Mouse (Mus musculus) MEL (cell line): ENCODE measurements around the gene Ercc6l. TPM values are rescaled to one million over a fixed set of nuclear protein-coding genes. Genes with fewer than 3 reads are reported as not detected.
A peak's percentile ranks its signal among the peaks of the same experiment; 100 is the strongest.

Experiments used
- DNase-seq: peaks from one replicate; pipeline ENCODE4 v3.0.0; 2011; ENCODE audit warnings: low read depth, low spot score
- H3K27ac ChIP-seq: 2 replicates; pipeline ENCODE4 v1.5.1; 2012; ENCODE audit warnings: low read depth, mild to moderate bottlenecking, control low read depth, low read length, moderate library complexity; ENCODE audit not compliant: control insufficient read depth
- H3K27me3 ChIP-seq, 2 experiments: fragments of 150-350 bp in 1 of 2; sonication (generic) in 1 of 2; 2 replicates each; pipeline ENCODE4 v1.6.1; 2012; ENCODE audit warnings: low read length in 2 of 2, mild to moderate bottlenecking in 2 of 2, improper control_type of control experiment in 1 of 2, moderate library complexity in 1 of 2; ENCODE audit not compliant: insufficient read depth in 2 of 2, control insufficient read depth in 1 of 2
- H3K36me3 ChIP-seq, 2 experiments: 2 replicates each; pipeline ENCODE4 v1.6.1; 2012 to 2014; ENCODE audit warnings: low read length in 2 of 2, improper control_type of control experiment in 1 of 2, inconsistent platforms in 1 of 2, mild to moderate bottlenecking in 1 of 2; ENCODE audit not compliant: insufficient read depth in 2 of 2, control insufficient read depth in 1 of 2
- H3K4me1 ChIP-seq, 2 experiments: fragments of 150-350 bp in 1 of 2; sonication (generic) in 1 of 2; 2 replicates each; pipeline ENCODE4 v1.6.1; 2012; ENCODE audit warnings: low read length in 2 of 2, improper control_type of control experiment in 1 of 2, mild to moderate bottlenecking in 1 of 2; ENCODE audit not compliant: insufficient read depth in 2 of 2, control insufficient read depth in 1 of 2
- H3K4me3 ChIP-seq, 2 experiments: fragments of 150-350 bp in 1 of 2; sonication (generic) in 1 of 2; 2 replicates each; pipeline ENCODE4 v1.5.1; 2012; ENCODE audit warnings: low read depth in 2 of 2, low read length in 2 of 2, mild to moderate bottlenecking in 2 of 2, moderate library complexity in 2 of 2, control low read depth in 1 of 2, improper control_type of control experiment in 1 of 2; ENCODE audit not compliant: control insufficient read depth in 1 of 2, insufficient read depth in 1 of 2
- H3K79me2 ChIP-seq: 2 replicates; pipeline ENCODE4 v1.6.1; 2012; ENCODE audit warnings: mild to moderate bottlenecking, low read length, moderate library complexity; ENCODE audit not compliant: control insufficient read depth, poor library complexity, insufficient read depth
- H3K9ac ChIP-seq: 2 replicates; pipeline ENCODE4 v1.6.1; 2012; ENCODE audit warnings: low read depth, mild to moderate bottlenecking, control low read depth, low read length, moderate library complexity; ENCODE audit not compliant: control insufficient read depth, poor library complexity, severe bottlenecking
- H3K9me3 ChIP-seq: fragments of 150-350 bp; sonication (generic); replicated peaks from 2 replicates; pipeline ENCODE4 v1.6.1; 2012; ENCODE audit warnings: mild to moderate bottlenecking, low read length, improper control_type of control experiment, moderate library complexity; ENCODE audit not compliant: insufficient read depth
- BHLHE40 ChIP-seq: IDR thresholded peaks from 2 replicates; pipeline ENCODE4 v1.6.1; 2012; ENCODE audit warnings: low read depth, mild to moderate bottlenecking, inconsistent platforms, low read length, improper control_type of control experiment, borderline replicate concordance
- CHD1 ChIP-seq: IDR thresholded peaks from 2 replicates; pipeline ENCODE4 v1.6.1; 2012; ENCODE audit warnings: low read depth, mild to moderate bottlenecking, inconsistent platforms, low read length, improper control_type of control experiment
- CHD2 ChIP-seq: IDR thresholded peaks from 2 replicates; pipeline ENCODE4 v1.6.1; 2011; ENCODE audit warnings: low read length, improper control_type of control experiment
- CTCF ChIP-seq, 3 experiments: IDR thresholded peaks in 2 of 3; conservative IDR thresholded peaks in 1 of 3; 2 replicates each; pipeline ENCODE4 v1.5.1; 2011 to 2012; ENCODE audit warnings: low read length in 3 of 3, low read depth in 2 of 3, mild to moderate bottlenecking in 2 of 3, improper control_type of control experiment in 1 of 3, inconsistent platforms in 1 of 3, mixed read lengths in 1 of 3, moderate library complexity in 1 of 3; ENCODE audit not compliant: control insufficient read depth in 1 of 3, insufficient read depth in 1 of 3, poor library complexity in 1 of 3, severe bottlenecking in 1 of 3
- E2F4 ChIP-seq: IDR thresholded peaks from 2 replicates; pipeline ENCODE4 v1.6.1; 2011; ENCODE audit warnings: low read depth, low read length, improper control_type of control experiment, borderline replicate concordance
- ELF1 ChIP-seq: IDR thresholded peaks from 2 replicates; pipeline ENCODE4 v1.6.1; 2014; ENCODE audit warnings: low read depth, mild to moderate bottlenecking, inconsistent platforms, low read length, improper control_type of control experiment, moderate library complexity
- EP300 ChIP-seq, 2 experiments: IDR thresholded peaks; 2 replicates each; pipeline ENCODE4 v1.6.1; 2011; ENCODE audit warnings: improper control_type of control experiment in 2 of 2, low read length in 2 of 2, low read depth in 1 of 2, mild to moderate bottlenecking in 1 of 2
- ETS1 ChIP-seq: IDR thresholded peaks from 2 replicates; pipeline ENCODE4 v1.6.1; 2012; ENCODE audit warnings: low read depth, mild to moderate bottlenecking, inconsistent platforms, low read length, improper control_type of control experiment, moderate library complexity
- GABPA ChIP-seq: IDR thresholded peaks from 2 replicates; pipeline ENCODE4 v1.6.1; 2012; ENCODE audit warnings: low read depth, mild to moderate bottlenecking, inconsistent platforms, low read length, improper control_type of control experiment, moderate library complexity
- HCFC1 ChIP-seq: IDR thresholded peaks from 2 replicates; pipeline ENCODE4 v1.6.1; 2012; ENCODE audit warnings: low read depth, mild to moderate bottlenecking, inconsistent platforms, low read length, improper control_type of control experiment, moderate library complexity
- KAT2A ChIP-seq: conservative IDR thresholded peaks from 2 replicates; pipeline ENCODE4 v1.6.1; 2012; ENCODE audit warnings: low read depth, low read length, improper control_type of control experiment, inconsistent platforms
- MAFK ChIP-seq: IDR thresholded peaks from 2 replicates; pipeline ENCODE4 v1.6.1; 2011; ENCODE audit warnings: low read depth, mild to moderate bottlenecking, low read length, improper control_type of control experiment, borderline replicate concordance
- MAX ChIP-seq: IDR thresholded peaks from 2 replicates; pipeline ENCODE4 v1.6.1; 2011; ENCODE audit warnings: low read length, improper control_type of control experiment
- MEF2A ChIP-seq: IDR thresholded peaks from 2 replicates; pipeline ENCODE4 v1.6.1; 2014; ENCODE audit warnings: low read depth, mild to moderate bottlenecking, inconsistent platforms, low read length, improper control_type of control experiment; ENCODE audit not compliant: poor library complexity, insufficient replicate concordance, severe bottlenecking; ENCODE audit errors: extremely low read depth
- MXI1 ChIP-seq: IDR thresholded peaks from 2 replicates; pipeline ENCODE4 v1.6.1; 2011; ENCODE audit warnings: mild to moderate bottlenecking, low read depth, low read length, improper control_type of control experiment
- MYB ChIP-seq: IDR thresholded peaks from 2 replicates; pipeline ENCODE4 v1.6.1; 2011; ENCODE audit warnings: mild to moderate bottlenecking, low read depth, low read length, improper control_type of control experiment
- MYC ChIP-seq: IDR thresholded peaks from 2 replicates; pipeline ENCODE4 v1.6.1; 2011; ENCODE audit warnings: low read depth, mild to moderate bottlenecking, low read length, improper control_type of control experiment, moderate library complexity
- NELFE ChIP-seq: IDR thresholded peaks from 2 replicates; pipeline ENCODE4 v1.6.1; 2011; ENCODE audit warnings: low read depth, low read length, improper control_type of control experiment
- NRF1 ChIP-seq: IDR thresholded peaks from 2 replicates; pipeline ENCODE4 v1.6.1; 2014; ENCODE audit warnings: low read depth, mild to moderate bottlenecking, inconsistent platforms, low read length, improper control_type of control experiment, moderate library complexity; ENCODE audit not compliant: poor library complexity, insufficient read depth, severe bottlenecking
- POLR2A ChIP-seq, 2 experiments: IDR thresholded peaks; 2 replicates each; pipeline ENCODE4 v1.6.1; 2011 to 2012; ENCODE audit warnings: low read length in 2 of 2, mild to moderate bottlenecking in 2 of 2, control low read depth in 1 of 2, improper control_type of control experiment in 1 of 2, low read depth in 1 of 2, moderate library complexity in 1 of 2; ENCODE audit not compliant: control insufficient read depth in 1 of 2, insufficient read depth in 1 of 2, poor library complexity in 1 of 2
- POLR2AphosphoS2 ChIP-seq: IDR thresholded peaks from 2 replicates; pipeline ENCODE4 v1.6.1; 2011; ENCODE audit warnings: low read length, improper control_type of control experiment
- POLR2AphosphoS5 ChIP-seq: IDR thresholded peaks from 2 replicates; pipeline ENCODE4 v1.6.1; 2012; ENCODE audit warnings: low read depth, borderline replicate concordance, mild to moderate bottlenecking, inconsistent platforms, low read length, moderate library complexity, mixed read lengths
- RAD21 ChIP-seq: IDR thresholded peaks from 2 replicates; pipeline ENCODE4 v1.6.1; 2011; ENCODE audit warnings: mild to moderate bottlenecking, low read depth, low read length, improper control_type of control experiment
- RCOR1 ChIP-seq: IDR thresholded peaks from 2 replicates; pipeline ENCODE4 v1.6.1; 2012; ENCODE audit warnings: low read depth, mild to moderate bottlenecking, inconsistent platforms, low read length, improper control_type of control experiment
- SIN3A ChIP-seq: IDR thresholded peaks from 2 replicates; pipeline ENCODE4 v1.6.1; 2012; ENCODE audit warnings: low read length, improper control_type of control experiment, inconsistent platforms
- SMC3 ChIP-seq: IDR thresholded peaks from 2 replicates; pipeline ENCODE4 v1.6.1; 2011; ENCODE audit warnings: low read depth, low read length, improper control_type of control experiment
- TAL1 ChIP-seq: IDR thresholded peaks from 2 replicates; pipeline ENCODE4 v1.6.1; 2012; ENCODE audit warnings: mild to moderate bottlenecking, inconsistent platforms, low read length, moderate library complexity, mixed read lengths
- TCF12 ChIP-seq: IDR thresholded peaks from 2 replicates; pipeline ENCODE4 v1.6.1; 2014; ENCODE audit warnings: low read depth, mild to moderate bottlenecking, inconsistent platforms, low read length, improper control_type of control experiment, moderate library complexity
- UBTF ChIP-seq: IDR thresholded peaks from 2 replicates; pipeline ENCODE4 v1.6.1; 2012; ENCODE audit warnings: low read depth, mild to moderate bottlenecking, inconsistent platforms, low read length, improper control_type of control experiment, moderate library complexity, borderline replicate concordance; ENCODE audit not compliant: insufficient read depth
- USF1 ChIP-seq: IDR thresholded peaks from 2 replicates; pipeline ENCODE4 v1.6.1; 2014; ENCODE audit warnings: low read depth, mild to moderate bottlenecking, inconsistent platforms, low read length, improper control_type of control experiment, moderate library complexity
- USF2 ChIP-seq, 2 experiments: IDR thresholded peaks; 2 replicates each; pipeline ENCODE4 v1.6.1; 2011 to 2012; ENCODE audit warnings: improper control_type of control experiment in 2 of 2, low read length in 2 of 2, borderline replicate concordance in 1 of 2, inconsistent platforms in 1 of 2, low read depth in 1 of 2, mild to moderate bottlenecking in 1 of 2; ENCODE audit not compliant: insufficient read depth in 1 of 2
- ZC3H11A ChIP-seq: IDR thresholded peaks from 2 replicates; pipeline ENCODE4 v1.6.1; 2012; ENCODE audit warnings: low read depth, mild to moderate bottlenecking, inconsistent platforms, low read length, improper control_type of control experiment
- ZKSCAN1 ChIP-seq: IDR thresholded peaks from 2 replicates; pipeline ENCODE4 v1.6.1; 2012; ENCODE audit warnings: low read depth, mild to moderate bottlenecking, inconsistent platforms, low read length, improper control_type of control experiment, moderate library complexity
- ZMIZ1 ChIP-seq: IDR thresholded peaks from 2 replicates; pipeline ENCODE4 v1.6.1; 2012; ENCODE audit warnings: low read depth, mild to moderate bottlenecking, inconsistent platforms, low read length, improper control_type of control experiment, moderate library complexity
- ZNF384 ChIP-seq: IDR thresholded peaks from 2 replicates; pipeline ENCODE4 v1.6.1; 2012; ENCODE audit warnings: low read depth, mild to moderate bottlenecking, inconsistent platforms, low read length, improper control_type of control experiment
- polyA plus RNA-seq, 2 experiments: library from polyadenylated mRNA; stranded (reverse) in 1 of 2; unstranded in 1 of 2; fragments of >175 nt in 1 of 2; fragments of >200 nt in 1 of 2; gene quantifications; 2 replicates each; pipeline versions ENCODE4 v1.2.1 to v1.2.4; 2012; ENCODE audit warnings: low replicate concordance in 2 of 2, low read depth in 1 of 2; ENCODE audit not compliant: insufficient read length in 2 of 2, insufficient read depth in 1 of 2, missing spikeins in 1 of 2
- total RNA-seq: library from RNA; depleted of rRNA; stranded (reverse); fragments of 300-350 nt; gene quantifications from 2 replicates; pipeline ENCODE4 v1.2.3, GENCODE M21; 2012

The Ercc6l gene
- total and polyA plus RNA-seq, 3 experiments = 12.5 to 27.3 (median 14.1) TPM

- Histone ChIP-seq H3K9me3 (no peaks in the 10 kb centered on the region), H3K79me2 (peaks cover 34% of the 10 kb centered on the region), H3K9ac (peak within 1 kb of the TSS; percentile 95), H3K27me3 (no peaks in the 10 kb centered on the region), H3K4me3 (peak within 1 kb of the TSS; percentile 72 to 90), H3K4me1 (peaks cover 0 to 6% of the 10 kb centered on the region in 2 experiments; a peak in 1 of 4 replicates), H3K27ac (peak within 1 kb of the TSS; percentile 81), H3K36me3 (peaks cover 12 to 15% of the 10 kb centered on the region in 2 experiments; a peak in 3 of 4 replicates)
- DNase-seq = peak; percentile 86
- TF ChIP-seq CHD1 (0 out of 2 replicates have a peak, but pooled peaks have one; percentile 7), KAT2A (peak; percentile 53), ZC3H11A (no peak), MAFK (no peak), NRF1 (peak; percentile 74), MAX (peak; percentile 61), ZNF384 (no peak), MYC (peak; percentile 72; the same call in 1 of the 2 replicates), TAL1 (no peak), HCFC1 (peak; percentile 83), POLR2AphosphoS5 (peak; percentile 90; the same call in 1 of the 2 replicates), ZKSCAN1 (no peak), CTCF (IDR thresholded peaks at IDR 0.05 in 2 of 3, conservative IDR thresholded peaks at IDR 0.05 in 1 of 3; ENCODE audit: control insufficient read depth in 1 of 3, insufficient read depth in 1 of 3, low read depth in 2 of 3, low read length in 3 of 3, poor library complexity in 1 of 3, severe bottlenecking in 1 of 3) (peak; percentile 39 to 74 (median 66); a peak in 5 of 6 replicates), ELF1 (peak; percentile 52; the same call in 1 of the 2 replicates), CHD2 (no peak), SMC3 (no peak), ZMIZ1 (peak; percentile 85), ETS1 (no peak), RCOR1 (no peak), POLR2A (IDR thresholded peaks at IDR 0.05; ENCODE audit: control insufficient read depth in 1 of 2, insufficient read depth in 1 of 2, low read depth in 1 of 2, low read length in 2 of 2, poor library complexity in 1 of 2) (peak; percentile 78 to 89), USF1 (no peak), GABPA (no peak), SIN3A (peak; percentile 37; the same call in 1 of the 2 replicates), EP300 (IDR thresholded peaks at IDR 0.05; ENCODE audit: low read depth in 1 of 2, low read length in 2 of 2) (no peak; a peak in 1 of 4 replicates), USF2 (IDR thresholded peaks at IDR 0.05; ENCODE audit: borderline replicate concordance in 1 of 2, insufficient read depth in 1 of 2, low read depth in 1 of 2, low read length in 2 of 2) (no peak), E2F4 (no peak), NELFE (peak; percentile 90), BHLHE40 (no peak), TCF12 (peak; percentile 74), MXI1 (peak; percentile 41; the same call in 1 of the 2 replicates), MYB (no peak), UBTF (no peak), MEF2A (no peak), RAD21 (no peak), POLR2AphosphoS2 (peak; percentile 72; the same call in 1 of the 2 replicates)
Measured at GRCm38 (mm10) chrX:102188712-102189497, 32.0 kb upstream of the Ercc6l start, which contains the start of gene Rps4x. Rps4x (minus strand) TSS chrX:102189394.
